Mouse (Mus musculus) heart, adult 2 months (tissue): ENCODE data around the gene Dnajb14. TPM values are rescaled to one million over a fixed set of nuclear protein-coding genes. Genes with fewer than 3 reads are reported as not detected.

ENCODE experiments used
- DNase-seq, 2 experiments: peaks; one replicate each; pipeline ENCODE4 v3.0.0; 2021
- H3K27ac ChIP-seq: fragments of 200-600 bp; 2 replicates; pipeline ENCODE4 v1.8.1; 2022
- H3K27me3 ChIP-seq: fragments of 200-500 bp; 2 replicates; pipeline ENCODE4 v1.6.1; 2012; ENCODE audit warnings: mild to moderate bottlenecking, low read length, inconsistent platforms, mixed read lengths; ENCODE audit not compliant: control insufficient read depth, insufficient read depth
- H3K36me3 ChIP-seq: fragments of 200-500 bp; 2 replicates; pipeline ENCODE4 v1.6.1; 2012; ENCODE audit warnings: low read length, inconsistent platforms; ENCODE audit not compliant: control insufficient read depth, insufficient read depth
- H3K4me1 ChIP-seq: fragments of 200-500 bp; 2 replicates; pipeline ENCODE4 v1.6.1; 2011; ENCODE audit warnings: low read length; ENCODE audit not compliant: control insufficient read depth, insufficient read depth
- H3K4me3 ChIP-seq: fragments of 200-600 bp; 2 replicates; pipeline ENCODE4 v1.8.1; 2022
- H3K79me2 ChIP-seq: fragments of 200-500 bp; replicated peaks from 2 replicates; pipeline ENCODE4 v1.6.1; 2012; ENCODE audit warnings: mild to moderate bottlenecking, inconsistent platforms, low read length, moderate library complexity, mixed read lengths; ENCODE audit not compliant: control insufficient read depth, insufficient read depth
- H3K9ac ChIP-seq: fragments of 200-500 bp; 2 replicates; pipeline ENCODE4 v1.6.1; 2012; ENCODE audit warnings: low read depth, mild to moderate bottlenecking, control low read depth, inconsistent platforms, low read length, mixed read lengths
- CTCF ChIP-seq: fragments of 200-600 bp; IDR thresholded peaks from 2 replicates; pipeline ENCODE4 v1.8.1; 2022; ENCODE audit warnings: antibody characterized with exemption, mild to moderate bottlenecking, moderate library complexity
- EP300 ChIP-seq: fragments of 200-500 bp; IDR thresholded peaks from 2 replicates; pipeline ENCODE4 v1.6.1; 2011; ENCODE audit warnings: low read depth, low read length, control low read depth; ENCODE audit not compliant: insufficient read depth
- POLR2A ChIP-seq: fragments of 200-500 bp; IDR thresholded peaks from 2 replicates; pipeline ENCODE4 v1.6.1; 2011; ENCODE audit warnings: mild to moderate bottlenecking, low read depth, low read length, control low read depth; ENCODE audit not compliant: insufficient read depth
- WGBS: fragments of 180-500 bp; shearing (Covaris S2); methylation state at CpG from one replicate; pipeline ENCODE4 v1.1.7; 2018; 5-methylcytosine and 5-hydroxymethylcytosine counted together
- intact Hi-C: fragments of 180-260 bp; cut with DNase I; formaldehyde crosslinking; loops from one replicate; pipeline ENCODE4 v1.15.1; 2025
- polyA plus RNA-seq: library from polyadenylated mRNA; depleted of rRNA; stranded (reverse); fragments of >200 nt; gene quantifications from 2 replicates; pipeline ENCODE4 v1.2.3, GENCODE M21; 2012
- total RNA-seq, 2 experiments: library from RNA; stranded (reverse); gene quantifications; 2 replicates each; pipeline ENCODE4 v1.2.3; 2021

The Dnajb14 gene
- total and polyA plus RNA-seq, 3 experiments, result 3.2 to 11.5 (median 10.1) TPM

DNA sequence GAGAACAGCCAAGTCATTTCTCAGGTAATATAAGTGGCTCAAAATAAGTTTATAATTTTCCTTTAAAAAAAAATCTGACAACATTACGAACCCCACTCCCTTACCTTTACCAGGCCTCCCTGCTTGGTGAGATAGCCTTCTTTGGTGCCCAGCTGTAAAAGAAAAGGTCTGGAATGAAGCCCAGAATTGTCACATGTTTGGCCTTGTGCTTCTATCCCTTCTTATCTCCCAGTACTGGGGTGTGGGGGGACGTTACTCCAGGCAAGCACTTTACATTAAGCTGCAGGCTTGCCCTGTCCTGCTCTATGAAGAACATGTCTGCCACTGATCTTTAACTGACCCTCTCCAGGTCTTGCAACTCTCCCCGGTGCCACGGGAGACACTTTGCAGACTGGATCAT, 73.3 kb downstream of the Dnajb14 start:
- intact Hi-C loops, result no loop called here
- Histone ChIP-seq H3K4me1 (no peaks in the 10 kb centered on the region), H3K27ac (peak overlapping the region; percentile 65), H3K4me3 (no peak overlapping the region), H3K36me3 (no peaks in the 10 kb centered on the region), H3K27me3 (no peaks in the 10 kb centered on the region), H3K79me2 (no peaks in the 10 kb centered on the region), H3K9ac (peak overlapping the region; percentile 23; the same call in 1 of the 2 replicates)
- 25% methylated on average over 4 of the region's 4 CpGs for WGBS
- TF ChIP-seq EP300 (0 out of 2 replicates have a peak, but pooled peaks have one; percentile 16), CTCF (no peak), POLR2A (0 out of 2 replicates have a peak, but pooled peaks have one; percentile 22)
- DNase-seq, result peak; percentile 39 to 64

- H3K27me3 ChIP-seq, result no peaks in the 10 kb centered on the region
- H3K79me2 ChIP-seq, result no peaks in the 10 kb centered on the region
- TF ChIP-seq EP300, result no peak
- no peak for TF ChIP-seq POLR2A
- H3K27ac ChIP-seq, result no peak overlapping the region; the same call in 1 of the 2 replicates
- no peak overlapping the region for H3K9ac ChIP-seq
- H3K4me1 ChIP-seq, result no peaks in the 10 kb centered on the region; the same call in 1 of the 2 replicates
- no peak overlapping the region for H3K4me3 ChIP-seq
- H3K36me3 ChIP-seq, result no peaks in the 10 kb centered on the region
- intact Hi-C loops, result no loop called here
- DNase-seq, result no peak
Observed at GRCm38 (mm10) chr3:137941555-137941954, 74.1 kb downstream of the Dnajb14 start.

- Histone ChIP-seq H3K4me1 (no peaks in the 10 kb centered on the region; the same call in 1 of the 2 replicates), H3K4me3 (no peak overlapping the region), H3K9ac (no peak overlapping the region), H3K79me2 (no peaks in the 10 kb centered on the region), H3K27me3 (no peaks in the 10 kb centered on the region), H3K36me3 (no peaks in the 10 kb centered on the region), H3K27ac (no peak overlapping the region)
- WGBS, result 55% methylated on average over 12 of the region's 12 CpGs
- DNase-seq, result no peak
- TF ChIP-seq CTCF, result no peak
- TF ChIP-seq EP300, result no peak
- no peak for TF ChIP-seq POLR2A
- intact Hi-C loops, result no loop called here
Observed at GRCm38 (mm10) chr3:137942098-137942622, 74.7 kb downstream of the Dnajb14 start.

GRCm38 (mm10) chr3:137943737-137944154, 76.3 kb downstream of the Dnajb14 start:
- WGBS, result 84% methylated on average over 6 of the region's 6 CpGs

DNA sequence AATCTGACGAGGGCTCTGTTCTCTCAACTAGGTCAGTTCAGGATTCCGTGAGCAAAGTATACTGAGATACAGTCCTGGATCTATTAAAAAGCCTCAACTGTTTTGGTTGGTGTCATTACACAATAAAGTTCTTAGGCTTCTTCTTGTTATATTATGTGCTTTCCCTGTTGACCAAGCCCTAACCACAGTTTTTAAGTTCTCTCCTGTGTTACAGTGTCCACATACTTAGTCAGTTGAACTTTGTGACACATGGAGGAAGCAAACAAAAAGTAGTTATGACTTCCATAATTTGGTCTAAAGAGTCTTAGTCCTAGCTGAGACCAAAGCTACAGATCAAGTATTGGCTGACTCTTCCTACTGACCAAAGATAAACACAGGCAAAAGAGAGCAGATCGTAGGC, 79.4 kb downstream of the Dnajb14 start:
- no peak for TF ChIP-seq EP300
- no peak for DNase-seq
- Histone ChIP-seq H3K9ac (no peak overlapping the region), H3K27me3 (no peaks in the 10 kb centered on the region), H3K79me2 (no peaks in the 10 kb centered on the region), H3K27ac (no peak overlapping the region), H3K36me3 (peaks cover 3% of the 10 kb centered on the region), H3K4me1 (peaks cover 4% of the 10 kb centered on the region), H3K4me3 (no peak overlapping the region)
- 88% methylated on average over 3 of the region's 3 CpGs for WGBS
- intact Hi-C loops, result no loop called here

More at GRCm38 (mm10) chr3:137943737-137944154, 76.3 kb downstream of the Dnajb14 start:
- Histone ChIP-seq H3K4me3 (no peak overlapping the region), H3K36me3 (peaks cover 3% of the 10 kb centered on the region), H3K27ac (no peak overlapping the region), H3K9ac (no peak overlapping the region), H3K4me1 (peaks cover 2% of the 10 kb centered on the region), H3K79me2 (no peaks in the 10 kb centered on the region), H3K27me3 (no peaks in the 10 kb centered on the region)
- TF ChIP-seq CTCF (no peak), POLR2A (no peak), EP300 (no peak)
- no peak for DNase-seq
- intact Hi-C loops, result no loop called here

GRCm38 (mm10) chr3:137947525-137947924, 80.0 kb downstream of the Dnajb14 start:
- 76% methylated on average over 4 of the region's 4 CpGs for WGBS
- Histone ChIP-seq H3K4me3 (no peak overlapping the region), H3K4me1 (peaks cover 8% of the 10 kb centered on the region), H3K27ac (no peak overlapping the region), H3K36me3 (peaks cover 3% of the 10 kb centered on the region), H3K79me2 (no peaks in the 10 kb centered on the region), H3K9ac (no peak overlapping the region), H3K27me3 (no peaks in the 10 kb centered on the region)
- DNase-seq, result no peak
- no peak for TF ChIP-seq POLR2A
- no peak for TF ChIP-seq EP300
- TF ChIP-seq CTCF, result no peak
- intact Hi-C loops, result no loop called here
